Mouse (Mus musculus): ENCODE results near the gene Gart.

Gene Gart

DNA sequence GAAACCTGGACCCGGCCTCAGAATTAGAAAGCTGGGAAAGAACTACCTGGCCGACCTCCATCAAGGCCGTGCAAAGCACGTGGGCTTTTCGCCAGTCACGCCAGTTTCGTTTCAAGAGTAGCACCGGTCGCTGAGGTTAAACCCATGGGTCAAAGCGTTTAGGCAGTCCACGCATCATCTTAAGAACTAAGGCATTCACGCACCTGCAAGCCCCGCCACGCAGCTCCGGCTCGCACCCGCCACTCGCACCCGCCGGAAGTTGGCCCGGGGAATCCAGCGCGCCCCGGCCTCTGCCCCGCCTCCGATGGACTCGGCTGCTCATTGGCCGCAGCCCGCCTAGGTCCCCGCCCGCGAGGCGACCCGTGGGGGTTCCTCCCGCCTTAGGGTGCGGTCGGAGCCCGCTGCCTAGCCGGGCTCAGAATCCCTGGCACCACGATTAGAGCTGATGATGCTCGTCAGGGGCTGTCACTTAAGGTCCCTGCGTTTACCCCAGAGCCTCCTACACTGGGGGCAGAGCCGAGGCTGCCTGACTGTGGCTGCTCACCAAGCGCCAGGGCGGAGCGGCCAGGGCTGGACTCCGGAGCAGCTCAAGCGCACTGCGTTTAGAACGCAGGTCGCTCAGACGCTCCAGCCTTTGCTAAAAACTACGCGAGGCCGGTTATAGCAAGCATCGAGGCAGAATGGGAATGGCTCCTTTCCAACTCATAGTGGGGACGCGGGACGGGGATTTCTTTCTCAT lies at the start of gene Gart:
Gene Gart (minus strand): TSS at position 272 of the 739 bp plus-strand sequence.
- peak; percentile 95 for DNase-seq (ENCODE audit: low spot score)

- no peak for DNase-seq (ENCODE audit: low spot score)
Measured at GRCm38 (mm10) chr16:91695108-91695755, 48.5 kb upstream of the Gart start.

DNA sequence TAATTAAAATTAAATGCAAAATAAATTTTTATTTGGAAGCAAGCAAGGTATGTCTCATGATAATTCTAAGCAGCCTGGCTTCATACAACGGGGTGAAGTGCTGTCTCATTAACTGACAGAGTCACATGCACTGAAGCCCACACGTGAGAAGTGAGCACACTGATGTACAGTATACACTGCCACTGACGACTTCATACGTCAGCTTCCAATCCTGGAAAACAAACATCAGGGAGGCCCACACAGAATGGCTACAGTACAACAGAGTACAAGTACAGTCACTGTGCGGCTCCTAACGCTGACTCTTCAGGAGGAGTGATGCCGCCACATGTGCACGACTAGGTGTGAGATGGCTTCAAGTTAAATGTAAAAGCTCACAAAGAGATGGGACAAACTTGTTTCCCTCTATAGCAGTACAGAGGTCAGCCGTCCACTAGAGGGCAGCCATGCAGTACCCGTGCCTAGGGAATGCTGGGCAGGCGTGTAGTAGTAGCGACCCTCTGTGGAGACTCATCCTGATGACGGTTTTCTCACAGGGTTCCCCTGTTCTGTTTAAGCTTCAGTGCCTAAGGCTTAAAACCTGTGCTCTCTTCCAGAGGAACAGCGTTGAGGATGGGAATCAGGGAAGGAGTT lies 47.8 kb upstream of the Gart start:
- peak; percentile 79 for DNase-seq (ENCODE audit: low spot score)

- DNase-seq (ENCODE audit: low spot score), result no peak
Measured at GRCm38 (mm10) chr16:91689791-91690190, 43.0 kb upstream of the Gart start.

GRCm38 (mm10) chr16:91688619-91689334 lies 42.0 kb upstream of the Gart start, which contains the start of gene Donson:
Gene Donson (minus strand): TSS chr16:91688770.
- peak; percentile 96 for DNase-seq (ENCODE audit: low spot score)

DNA sequence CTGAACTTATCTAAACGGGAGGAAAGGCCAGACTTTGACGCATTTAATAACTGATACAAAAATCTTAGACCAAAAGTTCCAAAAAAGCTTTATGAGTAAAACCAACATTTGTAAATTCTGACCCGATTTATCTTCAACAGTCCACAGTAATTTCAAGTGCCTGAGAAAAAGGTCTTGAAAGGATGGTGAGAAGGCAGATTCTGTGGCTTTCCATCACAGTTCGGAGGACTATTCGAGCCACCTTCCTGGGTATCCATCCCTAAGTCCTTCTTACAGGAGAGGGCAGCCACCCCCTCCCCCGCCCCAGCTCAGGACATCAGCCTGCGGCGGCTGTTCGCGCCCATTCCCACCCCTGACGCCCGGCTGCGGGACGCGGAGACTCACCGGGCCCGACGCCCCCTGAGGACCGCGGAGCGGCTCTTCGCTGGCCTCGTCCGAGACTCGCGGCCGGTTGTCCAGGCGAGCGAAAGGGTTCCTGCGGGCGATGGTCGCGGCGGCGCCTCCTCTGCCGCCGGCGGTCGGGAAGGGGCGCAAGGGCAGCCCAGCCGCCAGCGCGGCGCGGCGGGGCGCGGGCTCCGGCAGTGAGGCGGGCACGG lies 41.4 kb upstream of the Gart start:
- DNase-seq (ENCODE audit: low spot score), result no peak

DNA sequence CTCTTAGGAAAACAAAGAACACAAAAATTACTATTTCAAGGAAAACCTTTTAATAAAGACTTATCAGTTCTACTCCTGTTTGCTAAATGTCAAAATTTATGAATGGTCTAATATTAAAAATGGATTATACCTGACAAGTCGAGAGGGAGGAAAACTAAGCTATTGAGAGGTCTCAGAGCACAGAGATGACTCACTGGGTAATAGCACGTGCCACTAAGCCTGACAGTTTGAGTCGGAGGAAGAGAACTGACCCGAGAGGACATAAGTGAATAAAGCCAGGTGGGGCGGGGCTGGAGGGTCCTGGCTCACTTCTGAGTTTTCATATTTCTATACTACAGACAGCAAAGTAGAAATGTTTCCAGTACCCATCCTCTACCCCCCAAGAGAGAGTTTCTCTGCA lies 39.6 kb upstream of the Gart start:
- no peak for DNase-seq (ENCODE audit: low spot score)

DNA sequence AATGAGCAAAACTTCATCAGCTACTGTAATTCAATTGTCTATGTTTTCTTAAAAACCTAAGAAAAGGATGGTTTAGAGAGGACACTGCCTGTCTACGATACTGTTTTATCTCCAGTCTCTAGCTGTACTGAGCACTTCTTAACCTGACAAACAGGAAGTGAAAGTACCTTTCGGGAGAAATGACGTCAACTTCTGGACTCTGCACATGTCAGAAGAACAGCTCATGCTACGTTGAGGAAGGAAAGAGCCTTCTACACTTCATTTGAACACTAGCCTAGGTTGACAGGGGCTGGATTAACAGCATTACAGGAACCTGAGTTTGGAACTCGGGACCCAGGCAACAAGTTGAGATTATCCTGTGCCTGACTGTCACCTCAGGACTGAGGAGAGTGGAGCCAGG lies 38.8 kb upstream of the Gart start:
- DNase-seq (ENCODE audit: low spot score), result no peak

GRCm38 (mm10) chr16:91680656-91681055 lies 33.9 kb upstream of the Gart start:
- no peak for DNase-seq (ENCODE audit: low spot score)

- no peak for DNase-seq (ENCODE audit: low spot score)
Measured at GRCm38 (mm10) chr16:91678147-91678911, 31.6 kb upstream of the Gart start.

DNA sequence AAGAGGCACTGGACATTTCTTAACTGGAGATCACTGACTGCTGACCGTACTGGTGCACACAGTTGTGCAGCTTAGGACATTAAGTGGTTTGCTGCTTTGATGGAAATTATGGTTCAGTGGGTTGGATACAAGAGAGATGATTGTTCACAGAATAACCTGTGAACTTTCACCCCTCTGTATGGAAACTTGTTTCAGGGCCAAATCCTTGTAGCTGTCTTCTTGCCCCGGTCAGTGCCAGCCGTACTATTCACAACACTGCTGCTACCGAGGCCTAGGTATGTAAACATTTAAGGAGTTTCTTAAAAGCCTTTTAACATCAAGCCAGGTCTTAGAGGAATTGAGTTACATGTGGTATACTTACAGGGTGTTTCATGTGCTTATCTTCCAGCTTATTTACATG lies 27.7 kb upstream of the Gart start:
- DNase-seq (ENCODE audit: low spot score), result no peak

- DNase-seq (ENCODE audit: low spot score), result no peak
Measured at GRCm38 (mm10) chr16:91663795-91664194, 17.0 kb upstream of the Gart start.

DNA sequence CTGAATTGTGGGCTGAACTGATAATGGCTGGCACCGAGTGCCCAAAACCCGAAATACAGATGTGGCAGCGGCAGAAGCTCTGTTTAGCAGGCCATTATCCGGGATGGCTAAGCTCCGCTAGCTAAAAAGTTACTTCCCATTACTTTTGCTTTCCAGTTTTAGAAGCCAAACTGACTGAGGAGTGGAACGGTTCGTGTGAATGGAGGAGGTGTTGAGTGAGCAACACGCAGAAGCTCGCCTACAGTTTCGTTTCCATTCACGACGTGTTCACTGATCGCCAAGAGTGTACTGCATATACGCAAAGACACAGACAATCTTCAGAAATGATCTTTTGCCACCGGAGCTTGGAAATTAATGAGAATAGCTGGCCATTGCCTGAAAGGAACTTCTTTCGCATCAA lies 15.6 kb upstream of the Gart start:
- no peak for DNase-seq (ENCODE audit: low spot score)

DNA sequence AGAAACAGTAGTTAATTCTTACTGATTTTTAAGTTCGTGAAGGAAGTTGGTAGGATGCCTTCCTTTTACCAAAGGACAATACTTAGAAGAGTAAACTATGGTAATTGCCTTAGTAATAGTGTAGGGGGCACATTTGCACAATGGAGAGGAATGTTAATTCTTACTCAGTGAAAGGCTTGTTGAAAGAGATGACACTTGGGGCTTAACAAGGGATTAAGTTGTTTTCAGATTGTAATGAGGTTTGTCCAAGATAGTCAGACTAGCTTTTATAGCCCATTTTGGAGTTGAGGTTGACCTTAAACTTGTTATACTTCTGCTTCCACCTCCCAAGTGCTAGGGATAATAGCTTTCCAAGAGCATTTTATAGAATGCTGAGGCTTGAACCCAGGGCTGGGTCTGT lies 14.6 kb upstream of the Gart start:
- DNase-seq (ENCODE audit: low spot score), result no peak

DNA sequence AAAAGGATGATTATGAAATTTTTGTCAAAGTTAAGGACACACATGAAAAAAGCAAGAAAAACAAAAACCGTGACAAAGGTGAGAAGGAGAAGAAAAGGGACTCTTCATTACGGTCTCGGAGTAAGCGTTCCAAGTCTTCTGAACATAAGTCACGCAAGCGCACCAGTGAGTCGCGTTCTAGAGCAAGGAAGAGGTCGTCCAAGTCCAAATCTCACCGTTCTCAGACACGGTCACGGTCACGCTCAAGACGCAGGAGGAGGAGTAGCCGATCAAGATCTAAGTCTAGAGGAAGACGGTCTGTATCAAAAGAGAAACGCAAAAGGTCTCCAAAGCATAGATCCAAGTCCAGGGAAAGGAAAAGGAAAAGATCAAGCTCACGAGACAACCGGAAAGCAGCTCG lies 13.0 kb upstream of the Gart start:
- DNase-seq (ENCODE audit: low spot score), result no peak

DNA sequence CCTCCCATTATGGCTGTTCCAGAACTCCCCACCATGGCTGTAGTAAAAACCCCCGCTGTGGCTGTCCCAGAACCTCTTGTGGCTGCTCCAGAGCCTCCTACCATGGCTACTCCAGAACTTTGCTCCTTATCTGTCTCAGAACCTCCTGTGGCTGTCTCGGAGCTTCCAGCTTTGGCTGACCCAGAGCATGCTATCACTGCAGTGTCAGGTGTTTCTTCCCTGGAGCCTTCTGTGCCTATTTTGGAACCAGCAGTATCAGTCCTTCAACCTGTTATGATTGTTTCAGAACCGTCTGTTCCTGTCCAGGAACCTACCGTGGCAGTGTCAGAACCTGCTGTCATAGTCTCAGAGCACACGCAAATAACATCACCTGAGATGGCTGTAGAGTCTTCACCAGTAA lies 11.7 kb upstream of the Gart start:
- DNase-seq (ENCODE audit: low spot score), result no peak

DNA sequence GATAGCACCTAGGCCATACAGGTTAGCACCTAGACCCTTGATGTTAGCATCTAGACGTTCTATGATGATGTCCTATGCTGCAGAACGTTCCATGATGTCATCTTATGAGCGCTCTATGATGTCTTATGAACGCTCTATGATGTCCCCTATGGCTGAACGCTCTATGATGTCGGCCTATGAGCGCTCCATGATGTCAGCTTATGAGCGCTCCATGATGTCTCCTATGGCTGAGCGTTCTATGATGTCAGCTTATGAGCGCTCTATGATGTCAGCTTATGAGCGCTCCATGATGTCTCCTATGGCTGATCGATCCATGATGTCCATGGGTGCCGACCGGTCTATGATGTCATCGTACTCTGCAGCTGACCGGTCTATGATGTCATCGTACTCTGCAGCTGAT lies 10.5 kb upstream of the Gart start:
- DNase-seq (ENCODE audit: low spot score), result no peak

- DNase-seq (ENCODE audit: low spot score), result no peak
Measured at GRCm38 (mm10) chr16:91655285-91655684, 8.5 kb upstream of the Gart start.

DNA sequence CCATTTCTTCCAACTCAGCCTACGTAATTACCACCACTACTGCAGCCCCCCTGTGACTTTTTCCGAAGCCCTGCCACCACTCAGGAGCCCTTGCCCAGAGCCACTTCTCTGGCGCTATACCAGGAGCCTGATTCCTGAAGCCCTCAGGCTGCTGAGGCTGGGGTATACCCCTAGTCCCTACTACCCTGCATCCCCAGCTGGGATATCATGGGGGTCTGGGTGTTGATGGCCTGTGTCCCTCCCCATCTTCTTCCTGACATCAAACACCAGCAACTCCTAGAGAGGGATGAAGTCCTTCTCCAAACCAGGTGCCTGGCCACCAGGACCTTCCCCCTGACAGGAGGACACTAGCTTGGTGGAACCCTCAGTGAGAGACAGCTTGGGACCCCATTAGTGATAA lies 5.4 kb upstream of the Gart start:
- DNase-seq (ENCODE audit: low spot score), result no peak

DNA sequence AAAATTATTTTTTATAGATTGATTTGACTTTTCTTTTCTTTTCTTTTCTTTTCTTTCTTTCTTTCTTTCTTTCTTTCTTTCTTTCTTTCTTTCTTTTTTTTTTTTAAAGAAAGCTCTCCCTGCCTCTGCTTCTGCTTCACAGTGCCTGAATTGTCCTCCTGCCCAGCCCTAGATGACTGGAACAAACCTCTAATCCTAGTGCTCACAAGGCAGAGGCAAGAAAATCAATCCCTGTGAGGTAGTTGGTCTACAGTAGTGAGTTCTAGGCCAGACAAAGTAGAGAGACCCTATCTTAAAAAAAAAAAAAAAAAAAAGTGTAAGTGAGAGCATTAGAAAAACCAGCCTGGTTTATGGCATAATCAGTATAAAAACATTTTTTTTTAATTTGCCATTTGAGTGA lies 3.0 kb upstream of the Gart start:
- DNase-seq (ENCODE audit: low spot score), result no peak

DNA sequence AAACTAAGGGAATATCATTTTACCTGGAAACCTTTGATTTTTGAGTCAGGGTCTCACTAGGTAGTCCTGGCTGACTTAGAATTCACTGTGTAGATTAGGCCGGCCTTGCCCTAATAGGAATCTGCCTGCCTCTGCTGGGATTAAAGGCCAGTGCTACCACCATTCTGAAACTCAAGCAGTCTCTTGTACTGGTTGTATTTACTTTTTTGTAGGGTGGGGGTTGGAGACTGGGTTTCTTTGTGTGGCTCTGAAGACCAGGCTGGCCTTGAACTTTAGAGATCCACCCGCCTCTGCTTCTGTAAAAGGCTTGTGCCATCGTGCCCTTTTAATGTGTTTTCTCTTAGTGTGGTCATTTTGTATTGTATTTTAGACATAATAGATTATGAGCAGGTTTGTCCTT lies 2.5 kb upstream of the Gart start:
- DNase-seq (ENCODE audit: low spot score), result no peak

- DNase-seq (ENCODE audit: low spot score), result peak; percentile 83
Measured at GRCm38 (mm10) chr16:91648220-91648550, 1.4 kb upstream of the Gart start.
